Mouse (Mus musculus): Measurements from ENCODE around the gene Zfp131. TPM values are rescaled to one million over a fixed set of nuclear protein-coding genes. Genes with fewer than 3 reads are reported as not detected.

The Zfp131 gene
- polyA plus RNA-seq, 1 experiment from 2014 or later: 37.2 TPM

DNA sequence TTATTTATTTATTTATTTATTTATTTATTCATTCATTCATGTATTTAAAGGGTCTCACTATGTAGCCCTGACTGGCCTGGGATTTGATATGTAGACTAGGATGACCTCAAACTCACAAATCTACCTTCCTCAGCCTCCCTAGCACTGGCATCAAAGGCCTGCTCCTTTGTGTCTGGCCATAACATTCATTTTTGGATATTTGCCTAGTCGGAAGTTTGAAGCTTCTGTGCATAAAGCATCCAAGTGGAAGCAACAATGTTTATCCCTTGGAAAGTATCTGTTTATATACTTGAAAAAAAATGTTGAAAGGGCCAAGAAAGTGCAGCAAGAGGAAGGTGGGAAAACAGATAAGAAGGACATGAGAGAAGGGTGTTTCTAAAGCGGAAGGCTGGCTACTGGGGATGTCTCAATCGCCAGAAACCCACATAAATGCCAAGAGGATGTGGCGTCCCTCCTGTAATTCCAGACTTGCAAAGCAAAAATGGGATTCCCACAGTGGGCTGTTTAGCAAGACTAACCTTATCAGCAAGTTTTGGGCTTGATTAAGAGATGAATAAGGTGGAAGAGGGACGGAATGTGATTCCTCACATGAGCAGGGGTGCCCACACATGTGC lies 2.2 kb upstream of the Zfp131 start:
- Histone ChIP-seq H3K4me2 (no peak overlapping the region), H3K4me1 (replicated peaks) (peaks cover 21% of the 10 kb centered on the region), H3K36me3 (peaks cover 11% of the 10 kb centered on the region), H3K9me3 (no peaks in the 10 kb centered on the region), H3K27ac (replicated peaks) (no peak overlapping the region), H3K9ac (no peak overlapping the region), H3K4me3 (no peak overlapping the region), H3K27me3 (no peaks in the 10 kb centered on the region)
- 87% methylated on average over 5 of the region's 5 CpGs for WGBS
- ATAC-seq (ENCODE audit: low read depth): no peak

DNA sequence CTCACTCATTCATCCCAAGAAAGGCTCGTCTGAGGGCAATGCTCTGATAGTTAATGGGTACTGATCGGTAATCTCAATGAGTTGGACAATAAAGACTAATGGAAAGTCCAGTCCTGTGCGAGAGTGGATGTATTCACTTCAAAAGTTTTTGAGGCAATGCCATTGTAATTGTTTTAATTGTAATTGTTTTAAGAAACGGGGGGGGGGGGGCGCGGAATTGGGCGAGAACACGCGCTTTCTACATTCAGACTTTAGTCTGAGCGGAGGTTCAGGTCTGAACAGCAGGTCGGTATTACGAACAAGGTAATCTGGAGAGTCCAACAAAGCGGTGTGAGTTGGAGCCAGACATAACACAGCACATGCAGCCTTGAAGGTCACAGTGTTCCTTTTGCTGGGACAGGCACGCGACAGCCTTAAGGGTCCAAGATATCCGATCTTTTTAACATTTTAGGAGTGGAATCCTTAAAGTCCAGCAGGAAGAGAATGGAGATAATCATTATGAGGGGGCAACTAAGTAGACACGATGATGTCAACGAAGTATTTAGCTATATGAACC lies 969 bp upstream of the Zfp131 start:
- Histone ChIP-seq H3K9me3 (no peaks in the 10 kb centered on the region), H3K4me2 (peak overlapping the region; percentile 81), H3K9ac (peak overlapping the region; percentile 94), H3K4me1 (replicated peaks) (peaks cover 28% of the 10 kb centered on the region), H3K27me3 (no peaks in the 10 kb centered on the region), H3K4me3 (peak overlapping the region; percentile 88), H3K36me3 (peaks cover 21% of the 10 kb centered on the region), H3K27ac (replicated peaks) (peak overlapping the region; percentile 98)
- WGBS: 4% methylated on average over 18 of the region's 18 CpGs
- ATAC-seq (ENCODE audit: low read depth): no peak

DNA sequence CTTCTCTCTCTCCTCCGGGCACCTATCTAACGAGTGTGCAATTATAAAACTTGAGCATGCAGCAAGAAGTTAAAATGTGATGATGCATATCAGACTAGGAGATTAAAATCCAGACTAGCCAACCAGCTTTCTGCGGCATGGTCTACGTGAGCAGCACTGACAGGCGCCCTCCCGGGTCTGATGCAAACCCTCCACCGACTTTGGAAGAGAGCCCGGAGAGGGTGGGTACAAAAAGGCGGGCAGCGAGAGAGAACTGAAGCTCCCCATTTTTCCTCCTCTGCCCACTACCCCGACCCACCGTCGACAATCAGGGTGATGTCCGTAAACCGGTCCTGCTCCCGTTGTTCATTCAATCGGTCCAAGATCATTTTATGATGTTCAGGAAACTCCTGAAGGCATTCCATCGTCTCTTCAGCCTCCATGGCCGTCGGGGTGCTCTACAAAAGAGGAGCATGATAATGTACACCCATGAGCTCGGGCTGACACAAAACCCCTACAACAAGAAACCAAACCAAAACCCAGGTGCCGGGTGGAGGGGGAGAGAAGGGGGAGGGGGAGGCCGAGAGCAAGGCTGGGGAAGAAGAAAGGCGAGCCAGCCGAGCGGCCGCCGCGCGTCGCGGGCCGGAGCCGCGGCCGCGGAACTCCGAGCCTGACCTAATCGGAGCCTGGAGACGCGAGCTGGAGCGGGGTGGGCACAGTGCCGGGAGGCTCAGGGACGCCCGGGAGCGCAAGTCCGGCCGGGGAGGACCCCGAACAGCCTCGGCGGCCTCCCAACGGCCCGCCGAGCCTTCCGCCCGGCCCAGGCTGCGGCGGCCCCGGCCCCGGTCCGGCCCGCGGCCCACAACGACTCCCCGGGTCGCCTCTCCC lies 605 bp downstream of the Zfp131 start:
- Histone ChIP-seq H3K4me2 (peak overlapping the region; percentile 70), H3K9me3 (no peaks in the 10 kb centered on the region), H3K4me1 (replicated peaks) (peaks cover 30% of the 10 kb centered on the region), H3K9ac (peak overlapping the region; percentile 94), H3K27ac (replicated peaks) (peak overlapping the region; percentile 98), H3K27me3 (no peaks in the 10 kb centered on the region), H3K4me3 (peak overlapping the region; percentile 88), H3K36me3 (peaks cover 33% of the 10 kb centered on the region)
- WGBS: 1% methylated on average over 42 of the region's 66 CpGs
- peak; percentile 74 for ATAC-seq (ENCODE audit: low read depth)

DNA sequence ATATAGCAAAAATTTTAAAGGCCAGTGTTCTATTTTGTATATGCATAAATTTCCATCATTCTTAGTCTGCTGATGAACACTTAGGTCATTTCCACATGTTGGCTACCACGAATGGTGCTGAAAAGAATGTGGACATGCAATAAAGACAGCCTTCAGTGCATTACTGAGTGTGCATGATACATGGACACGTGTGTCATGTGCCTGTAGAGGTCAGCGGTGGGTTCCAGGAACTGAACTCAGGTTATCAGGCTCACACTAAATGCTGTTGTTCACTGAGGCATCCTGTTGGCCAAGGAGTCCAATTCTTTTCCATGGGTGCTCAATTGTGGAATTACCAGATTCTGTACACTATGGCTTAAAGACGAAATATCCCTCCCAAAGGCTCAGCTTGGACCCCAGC lies 7.1 kb downstream of the Zfp131 start:
- Histone ChIP-seq H3K27ac (replicated peaks) (no peak overlapping the region), H3K9ac (no peak overlapping the region), H3K4me1 (replicated peaks) (peaks cover 11% of the 10 kb centered on the region), H3K9me3 (no peaks in the 10 kb centered on the region), H3K27me3 (no peaks in the 10 kb centered on the region), H3K36me3 (peaks cover 84% of the 10 kb centered on the region), H3K4me2 (no peak overlapping the region), H3K4me3 (no peak overlapping the region)
- WGBS: 89% methylated on average over 4 of the region's 4 CpGs
- no peak for ATAC-seq (ENCODE audit: low read depth)

DNA sequence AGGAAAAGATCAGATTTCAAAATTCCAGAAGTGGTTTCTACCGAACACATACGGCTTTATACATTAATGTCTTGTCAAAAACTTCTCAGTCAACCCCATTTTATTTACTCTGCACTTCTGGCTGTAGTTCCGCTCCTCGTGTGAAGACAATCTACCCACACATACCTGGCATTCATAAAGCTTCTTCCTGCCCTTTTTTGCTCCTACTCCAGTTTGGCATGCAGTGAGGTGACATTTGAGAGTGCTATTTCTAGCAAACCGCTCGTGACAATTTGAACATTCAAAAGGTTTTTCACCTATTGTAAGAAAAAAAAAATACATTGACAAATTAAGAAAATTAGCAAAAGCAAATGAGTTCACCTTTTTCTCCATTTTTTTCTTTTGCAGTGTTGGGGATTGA lies 22.1 kb downstream of the Zfp131 start:
- H3K9me3 ChIP-seq: no peaks in the 10 kb centered on the region
- WGBS: 87% methylated on average over 6 of the region's 6 CpGs
- H3K36me3 ChIP-seq: peaks cover 90% of the 10 kb centered on the region
- H3K27ac ChIP-seq (replicated peaks): no peak overlapping the region
- no peak overlapping the region for H3K9ac ChIP-seq
- no peak for ATAC-seq (ENCODE audit: low read depth)
- no peaks in the 10 kb centered on the region for H3K27me3 ChIP-seq
- H3K4me2 ChIP-seq: no peak overlapping the region
- no peaks in the 10 kb centered on the region for H3K4me1 ChIP-seq (replicated peaks)
- no peak overlapping the region for H3K4me3 ChIP-seq

DNA sequence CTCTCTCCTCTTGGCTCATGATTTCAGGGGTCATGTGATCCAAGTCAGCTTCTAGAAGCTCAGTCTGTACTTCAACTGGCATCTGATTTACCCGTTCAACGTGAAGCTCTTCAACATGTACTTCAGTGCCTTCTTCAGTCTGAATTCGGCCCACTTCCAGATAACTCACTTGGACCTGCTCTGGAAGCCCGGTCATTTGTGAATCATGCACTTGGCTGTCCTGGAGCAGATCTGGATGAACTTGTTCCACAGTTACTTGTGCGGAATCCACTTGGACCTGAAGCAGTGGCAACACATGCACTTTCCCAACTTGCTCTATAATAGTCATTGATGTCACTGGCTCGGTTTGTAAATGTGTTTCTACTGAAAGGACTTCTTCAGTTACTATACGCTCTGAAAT lies 24.2 kb downstream of the Zfp131 start:
- Histone ChIP-seq H3K27ac (replicated peaks) (no peak overlapping the region), H3K9me3 (no peaks in the 10 kb centered on the region), H3K4me2 (no peak overlapping the region), H3K4me3 (no peak overlapping the region), H3K4me1 (replicated peaks) (no peaks in the 10 kb centered on the region), H3K9ac (no peak overlapping the region), H3K36me3 (peaks cover 81% of the 10 kb centered on the region), H3K27me3 (no peaks in the 10 kb centered on the region)
- WGBS: 94% methylated on average over 7 of the region's 7 CpGs
- no peak for ATAC-seq (ENCODE audit: low read depth)

DNA sequence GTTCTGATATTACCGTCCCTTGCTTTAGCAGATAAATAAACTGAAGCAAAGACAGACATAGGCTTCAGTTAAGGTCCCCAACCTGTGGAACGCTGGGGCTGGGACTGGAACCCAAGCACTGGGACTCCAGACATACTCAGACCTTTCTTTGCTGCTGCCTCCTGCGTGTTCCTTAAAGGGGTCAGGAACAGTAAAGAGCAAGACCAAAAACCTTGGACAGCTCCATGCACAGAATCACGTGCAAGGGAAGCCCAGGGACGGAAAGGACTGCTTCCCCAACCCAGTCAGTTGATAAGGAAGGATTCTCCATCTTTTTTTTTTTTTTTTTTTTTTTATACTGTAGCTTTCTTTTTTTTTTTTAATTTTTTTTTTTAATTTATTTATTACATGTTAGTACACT lies 33.9 kb downstream of the Zfp131 start:
- no peak for ATAC-seq (ENCODE audit: low read depth)
- H3K4me2 ChIP-seq: peak overlapping the region; percentile 84
- H3K4me1 ChIP-seq (replicated peaks): peaks cover 29% of the 10 kb centered on the region
- no peak overlapping the region for H3K27ac ChIP-seq (replicated peaks)
- 42% methylated on average over 5 of the region's 5 CpGs for WGBS
- 0 out of 2 replicates have a peak overlapping the region, but pooled peaks have one; percentile 81 for H3K9ac ChIP-seq
- no peaks in the 10 kb centered on the region for H3K27me3 ChIP-seq
- no peak overlapping the region for H3K4me3 ChIP-seq
- peaks cover 13% of the 10 kb centered on the region; the same call in 1 of the 2 replicates for H3K36me3 ChIP-seq
- no peaks in the 10 kb centered on the region for H3K9me3 ChIP-seq

DNA sequence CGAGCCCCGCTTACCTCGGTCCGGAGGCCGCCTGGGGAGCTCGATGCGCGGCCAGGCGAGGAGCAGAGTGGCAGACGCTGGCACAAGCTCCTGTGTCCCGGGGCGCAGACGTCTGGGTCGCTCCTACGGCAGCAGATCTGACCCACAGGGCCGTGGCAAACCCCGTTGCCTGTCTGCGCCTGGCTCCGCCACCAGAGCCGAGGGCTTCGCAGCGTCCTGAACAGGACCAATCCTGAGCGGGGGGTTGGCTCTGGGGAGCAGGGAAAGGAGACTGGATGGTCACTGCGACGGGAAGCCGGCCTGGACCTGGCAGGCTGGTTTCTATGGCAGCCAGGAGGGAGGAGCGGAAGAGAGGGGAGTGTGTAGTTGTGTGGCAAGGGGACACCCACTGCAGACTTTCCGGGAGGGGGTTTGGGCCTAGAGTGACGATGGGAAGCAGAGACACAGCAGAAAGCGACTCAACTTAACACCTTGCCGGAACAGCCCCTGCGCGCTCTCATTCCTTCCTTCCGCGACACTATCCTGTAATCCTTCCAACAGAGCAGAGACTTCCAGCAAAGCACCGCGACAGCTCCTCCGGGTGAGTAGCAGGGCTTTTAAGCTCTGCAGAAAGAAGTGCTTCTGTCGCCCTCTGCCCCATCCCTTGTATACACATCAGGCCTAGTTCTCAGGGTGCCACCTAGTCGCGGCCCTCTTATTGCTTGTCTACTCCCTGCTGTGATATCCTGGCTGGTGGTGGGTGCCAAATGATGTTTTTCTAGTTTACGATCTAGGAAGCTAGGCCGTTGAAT lies 34.8 kb downstream of the Zfp131 start, which contains the start of gene Nim1k:
TSS of gene Nim1k (minus strand) at position 202 of the 791 bp plus-strand sequence.
- 1% methylated on average over 43 of the region's 43 CpGs for WGBS
- H3K9ac ChIP-seq: peak within 1 kb of the TSS; percentile 81
- H3K27ac ChIP-seq (replicated peaks): peak within 1 kb of the TSS; percentile 73
- peak within 1 kb of the TSS; percentile 54 for H3K4me3 ChIP-seq
- no peaks in the 10 kb centered on the region for H3K9me3 ChIP-seq
- H3K4me1 ChIP-seq (replicated peaks): peaks cover 29% of the 10 kb centered on the region
- peaks cover 4% of the 10 kb centered on the region; the same call in 1 of the 2 replicates for H3K36me3 ChIP-seq
- peak within 1 kb of the TSS; percentile 84 for H3K4me2 ChIP-seq
- ATAC-seq (ENCODE audit: low read depth): peak; percentile 93
- no peaks in the 10 kb centered on the region for H3K27me3 ChIP-seq

DNA sequence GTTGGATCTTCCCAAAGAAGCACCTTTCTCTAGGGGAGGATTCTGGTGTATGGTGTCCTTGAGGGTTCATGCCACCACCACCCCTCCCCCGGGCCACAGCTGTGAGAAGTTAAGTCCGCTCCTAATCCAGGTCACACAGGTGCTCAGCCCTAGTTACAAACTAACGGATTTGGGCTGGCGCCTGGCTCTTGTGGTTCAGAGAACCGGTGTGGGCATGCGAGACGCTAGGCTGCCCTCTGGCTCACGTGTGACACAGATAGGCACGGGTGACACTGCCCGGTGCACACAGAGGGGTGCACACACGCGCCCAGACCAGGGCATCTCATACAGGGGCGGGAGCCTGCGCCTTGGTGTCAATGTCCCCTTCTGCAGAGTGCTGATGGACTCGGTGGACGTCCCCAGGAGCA lies 35.5 kb downstream of the Zfp131 start:
- peak overlapping the region; percentile 54 for H3K4me3 ChIP-seq
- peak overlapping the region; percentile 84 for H3K4me2 ChIP-seq
- peak overlapping the region; percentile 81 for H3K9ac ChIP-seq
- ATAC-seq (ENCODE audit: low read depth): peak; percentile 72
- peaks cover 29% of the 10 kb centered on the region for H3K4me1 ChIP-seq (replicated peaks)
- H3K27ac ChIP-seq (replicated peaks): peak overlapping the region; percentile 73
- WGBS: 2% methylated on average over 16 of the region's 16 CpGs
- H3K9me3 ChIP-seq: no peaks in the 10 kb centered on the region
- no peaks in the 10 kb centered on the region for H3K27me3 ChIP-seq
- no peaks in the 10 kb centered on the region for H3K36me3 ChIP-seq

DNA sequence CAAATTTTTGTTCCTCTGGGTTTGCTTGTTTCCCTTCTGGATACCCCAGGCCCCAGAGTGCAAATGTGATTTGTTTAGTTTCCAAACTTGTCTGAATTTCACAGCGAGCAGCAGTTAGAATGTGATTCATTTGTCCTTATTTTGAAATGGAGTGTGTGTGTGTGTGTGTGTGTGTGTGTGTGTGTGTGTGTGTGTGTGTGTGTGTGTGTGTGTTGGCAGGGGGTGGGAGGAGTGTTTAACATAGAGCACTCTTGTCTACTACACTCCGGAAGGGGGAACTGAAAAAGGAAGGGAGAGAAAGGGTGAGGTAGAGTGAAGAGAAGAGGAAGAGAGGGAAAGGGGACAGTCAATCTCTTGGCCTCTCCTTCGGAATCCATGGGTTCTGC lies 36.1 kb downstream of the Zfp131 start:
- no peak for ATAC-seq (ENCODE audit: low read depth)
- no peaks in the 10 kb centered on the region for H3K27me3 ChIP-seq
- H3K4me1 ChIP-seq (replicated peaks): peaks cover 29% of the 10 kb centered on the region
- H3K9ac ChIP-seq: peak overlapping the region; percentile 81
- H3K4me3 ChIP-seq: peak overlapping the region; percentile 54
- 0 out of 2 replicates have a peak overlapping the region, but pooled peaks have one; percentile 73 for H3K27ac ChIP-seq (replicated peaks)
- H3K36me3 ChIP-seq: no peaks in the 10 kb centered on the region
- WGBS: 20% methylated on average over 3 of the region's 3 CpGs
- H3K4me2 ChIP-seq: peak overlapping the region; percentile 84
- H3K9me3 ChIP-seq: no peaks in the 10 kb centered on the region

DNA sequence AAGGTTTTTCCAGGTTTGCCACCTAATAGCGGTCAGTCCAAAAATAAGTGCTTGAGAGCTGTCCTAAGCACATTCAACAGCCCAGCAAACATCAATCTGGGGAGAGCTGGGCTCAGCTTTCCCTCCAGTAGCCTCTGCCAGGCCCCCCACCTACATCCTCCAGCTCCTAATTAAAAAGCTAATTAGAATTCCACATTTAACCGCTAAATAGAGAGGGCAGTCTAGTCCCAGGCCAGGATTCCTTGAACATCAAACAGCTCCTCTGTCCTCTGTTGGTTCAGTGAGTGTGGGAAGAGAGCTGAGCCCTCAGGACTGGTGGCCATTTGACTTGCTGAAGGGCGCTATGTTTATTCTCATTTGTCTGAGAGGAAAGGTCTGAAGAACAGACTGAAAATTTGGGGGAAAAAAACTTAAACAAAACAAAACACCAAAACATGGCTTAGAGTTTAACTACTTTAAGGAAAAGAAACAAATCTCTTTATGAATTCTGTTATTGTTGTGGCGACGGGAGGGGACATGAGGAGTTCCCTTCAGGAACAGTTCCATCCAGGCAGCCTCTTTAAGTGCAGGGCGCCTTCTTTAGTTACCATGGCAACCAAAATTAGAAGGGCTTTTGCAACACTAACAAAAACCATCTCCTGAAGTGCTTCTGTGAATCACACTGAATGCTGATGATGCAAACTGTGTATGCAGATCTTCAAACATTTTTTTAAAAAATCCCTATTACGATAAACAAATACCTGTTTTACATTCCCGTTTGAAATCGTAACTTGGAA lies 36.6 kb downstream of the Zfp131 start:
- no peaks in the 10 kb centered on the region for H3K27me3 ChIP-seq
- H3K4me2 ChIP-seq: peak overlapping the region; percentile 84
- H3K4me3 ChIP-seq: no peak overlapping the region
- no peak for ATAC-seq (ENCODE audit: low read depth)
- peak overlapping the region; percentile 35; the same call in 1 of the 2 replicates for H3K27ac ChIP-seq (replicated peaks)
- 50% methylated on average over 9 of the region's 9 CpGs for WGBS
- peaks cover 29% of the 10 kb centered on the region for H3K4me1 ChIP-seq (replicated peaks)
- H3K36me3 ChIP-seq: no peaks in the 10 kb centered on the region
- H3K9me3 ChIP-seq: no peaks in the 10 kb centered on the region
- H3K9ac ChIP-seq: no peak overlapping the region

Data from neural tube, embryonic 13.5 days (tissue).